Mouse (Mus musculus): Measurements from ENCODE around the gene Praf2.
A peak's percentile ranks its signal among the peaks of the same experiment; 100 is the strongest.
"Not testable (repeated sequence)": the region's sequence is repeated elsewhere in the genome, so short reads cannot be mapped to it uniquely, and the experiment has no call there.

Gene Praf2

GRCm38 (mm10) chrX:7728215-7728921 lies at the start of gene Praf2:
Gene Praf2 (plus strand): TSS chrX:7728439.
- DNase-seq, result peak; percentile 75 to 78

GRCm38 (mm10) chrX:7678986-7679385 lies 49.3 kb upstream of the Praf2 start:
- no peak for DNase-seq

GRCm38 (mm10) chrX:7679405-7680056 lies 48.7 kb upstream of the Praf2 start:
- DNase-seq, result peak; percentile 88 to 89

GRCm38 (mm10) chrX:7680057-7680412 lies 48.2 kb upstream of the Praf2 start:
- DNase-seq, result no peak

GRCm38 (mm10) chrX:7680864-7681263 lies 47.4 kb upstream of the Praf2 start, which contains the start of gene Magix:
Gene Magix (minus strand): TSS chrX:7681251.
- peak; percentile 43 to 60 for DNase-seq

- peak; percentile 22 to 36 for DNase-seq
These were observed 39.9 kb upstream of the Praf2 start for GRCm38 (mm10) chrX:7688321-7688720.

- no peak for DNase-seq
These were observed 37.8 kb upstream of the Praf2 start for GRCm38 (mm10) chrX:7690486-7690885.

- peak; percentile 24 to 28 for DNase-seq
These were observed 35.4 kb upstream of the Praf2 start for GRCm38 (mm10) chrX:7692862-7693261.

- no peak for DNase-seq
These were observed 31.7 kb upstream of the Praf2 start for GRCm38 (mm10) chrX:7696520-7696919.

- DNase-seq, result peak; percentile 76 to 82
These were observed 31.3 kb upstream of the Praf2 start, which contains the start of gene Gpkow for GRCm38 (mm10) chrX:7696954-7697381. Gene Gpkow (plus strand): TSS chrX:7697131.

GRCm38 (mm10) chrX:7713764-7714134 lies 14.5 kb upstream of the Praf2 start:
- DNase-seq, result not testable (repeated sequence)

- peak; percentile 92 for DNase-seq
These were observed 13.9 kb upstream of the Praf2 start, which contains the start of gene Wdr45 for GRCm38 (mm10) chrX:7714135-7714899. Gene Wdr45 (plus strand): TSS chrX:7714333.

GRCm38 (mm10) chrX:7716058-7716457 lies 12.2 kb upstream of the Praf2 start:
- not testable (repeated sequence) for DNase-seq

GRCm38 (mm10) chrX:7721514-7722281 lies 6.5 kb upstream of the Praf2 start, which contains the start of gene Gm45208:
Gene Gm45208 (plus strand): TSS chrX:7722245.
- peak; percentile 61 to 70 for DNase-seq

- no peak for DNase-seq
These were observed 6.0 kb upstream of the Praf2 start for GRCm38 (mm10) chrX:7722282-7722611.

- no peak for DNase-seq
These were observed 5.5 kb upstream of the Praf2 start for GRCm38 (mm10) chrX:7722691-7723090.

- no peak for DNase-seq
These were observed 4.1 kb upstream of the Praf2 start for GRCm38 (mm10) chrX:7724135-7724534.

- DNase-seq, result no peak
These were observed 2.4 kb upstream of the Praf2 start for GRCm38 (mm10) chrX:7725841-7726240.

- DNase-seq, result no peak
These were observed 1.1 kb upstream of the Praf2 start for GRCm38 (mm10) chrX:7727176-7727575.

GRCm38 (mm10) chrX:7728922-7729265 lies 655 bp downstream of the Praf2 start:
- no peak for DNase-seq

GRCm38 (mm10) chrX:7733571-7734156 lies 5.4 kb downstream of the Praf2 start:
- DNase-seq, result peak; percentile 46 to 66

- DNase-seq, result peak; percentile 87 to 90
These were observed 11.3 kb downstream of the Praf2 start for GRCm38 (mm10) chrX:7739336-7740081.

Measured in cerebellum, postnatal 36 days (tissue).